Mouse (Mus musculus): ENCODE data around the gene Dock2.

- no peak for TF ChIP-seq TAL1 (IDR thresholded peaks at IDR 0.05; ENCODE audit: low read length)
- TF ChIP-seq GATA1 (IDR thresholded peaks at IDR 0.05; ENCODE audit: low read length): no peak
These were observed 378.4 kb downstream of the Dock2 start for GRCm38 (mm10) chr11:34405311-34405710.
